Mouse (Mus musculus) retina, postnatal 1 day (tissue): ENCODE results near the gene Hsdl2.
"Not testable (repeated sequence)": the region's sequence is repeated elsewhere in the genome, so short reads cannot be mapped to it uniquely, and the experiment has no call there.

ENCODE experiments used
- DNase-seq: peaks from one replicate; pipeline ENCODE4 v3.0.0-alpha.2; 2012

Hsdl2 gene

GRCm38 (mm10) chr4:59581314-59582185, at the start of gene Hsdl2:
Hsdl2 (plus strand) TSS chr4:59581563.
- DNase-seq, result peak; percentile 99

DNA sequence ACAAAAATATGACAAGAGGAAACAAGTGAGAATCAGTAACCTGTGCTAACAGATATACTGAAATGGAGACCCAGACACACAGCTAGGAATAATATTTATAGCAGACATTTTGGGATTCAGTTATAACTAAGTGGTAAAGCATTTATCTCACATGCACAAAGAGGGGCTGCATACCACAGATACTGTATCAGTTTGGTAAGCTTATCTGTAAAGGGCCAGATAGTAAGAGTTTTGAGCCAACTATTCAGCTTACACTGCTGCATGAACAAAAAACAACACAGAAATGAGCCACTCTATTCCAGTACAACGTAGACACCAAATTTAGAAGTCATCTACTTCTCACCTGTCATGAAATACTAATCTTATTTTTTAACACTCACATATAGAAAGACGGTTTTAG, 48.1 kb upstream of the Hsdl2 start:
- no peak for DNase-seq

DNA sequence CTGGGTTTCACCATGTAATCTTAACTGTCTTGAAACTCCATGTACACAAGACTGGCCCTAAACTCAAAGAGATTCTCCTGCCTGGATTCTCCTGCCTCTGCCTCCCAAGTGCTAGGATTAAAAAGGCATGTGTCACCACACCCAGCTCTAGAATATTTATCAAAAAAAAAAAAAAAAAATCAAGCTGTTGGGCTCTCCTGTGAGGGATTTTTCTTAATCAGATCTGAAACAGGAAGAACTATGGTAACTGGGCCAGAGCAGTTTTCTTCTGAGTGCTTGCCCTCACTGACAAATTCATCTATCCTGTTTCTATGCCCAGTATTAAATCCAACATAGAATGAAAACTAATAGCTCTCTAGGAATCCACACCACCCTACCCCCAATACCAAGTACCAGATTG, 45.7 kb upstream of the Hsdl2 start:
- no peak for DNase-seq

- DNase-seq, result no peak
Measured at GRCm38 (mm10) chr4:59536281-59536680, 45.1 kb upstream of the Hsdl2 start.

DNA sequence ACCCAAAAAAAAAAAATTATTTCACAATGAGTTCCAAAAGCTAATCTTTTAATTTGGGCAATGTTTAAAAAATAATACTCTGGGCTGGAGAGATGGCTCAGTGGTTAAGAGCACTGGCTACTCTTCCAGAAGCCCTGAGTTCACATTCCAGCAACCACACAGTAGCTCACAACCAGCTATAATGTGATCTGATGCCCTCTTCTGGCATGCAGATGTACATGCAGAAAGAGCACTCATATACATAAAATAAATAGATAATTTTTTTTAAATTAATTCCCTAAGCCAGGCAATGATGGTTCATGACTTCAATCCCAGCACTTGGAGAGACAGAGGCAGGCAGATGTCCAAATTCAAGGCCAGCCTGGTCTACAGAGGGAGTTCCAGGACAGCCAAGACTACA, 38.4 kb upstream of the Hsdl2 start:
- DNase-seq, result no peak

DNA sequence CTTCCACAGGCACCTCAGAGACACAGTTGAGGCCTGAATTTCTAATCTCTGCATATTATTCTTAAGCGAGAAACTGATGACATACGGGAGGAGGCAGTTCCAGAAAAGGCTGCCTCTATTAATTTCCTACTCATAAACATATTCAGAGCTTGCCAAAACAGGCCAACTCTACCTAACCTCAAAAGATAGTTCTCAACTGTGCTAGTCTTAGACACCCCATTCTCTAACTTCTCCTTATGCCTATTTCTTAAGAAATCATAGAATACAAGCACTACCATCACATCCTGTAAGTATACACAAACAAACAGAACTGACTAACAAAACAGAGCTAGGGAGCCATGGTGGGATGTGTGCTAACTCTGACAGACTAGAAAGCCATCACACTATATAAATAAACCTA, 36.7 kb upstream of the Hsdl2 start:
- no peak for DNase-seq

DNA sequence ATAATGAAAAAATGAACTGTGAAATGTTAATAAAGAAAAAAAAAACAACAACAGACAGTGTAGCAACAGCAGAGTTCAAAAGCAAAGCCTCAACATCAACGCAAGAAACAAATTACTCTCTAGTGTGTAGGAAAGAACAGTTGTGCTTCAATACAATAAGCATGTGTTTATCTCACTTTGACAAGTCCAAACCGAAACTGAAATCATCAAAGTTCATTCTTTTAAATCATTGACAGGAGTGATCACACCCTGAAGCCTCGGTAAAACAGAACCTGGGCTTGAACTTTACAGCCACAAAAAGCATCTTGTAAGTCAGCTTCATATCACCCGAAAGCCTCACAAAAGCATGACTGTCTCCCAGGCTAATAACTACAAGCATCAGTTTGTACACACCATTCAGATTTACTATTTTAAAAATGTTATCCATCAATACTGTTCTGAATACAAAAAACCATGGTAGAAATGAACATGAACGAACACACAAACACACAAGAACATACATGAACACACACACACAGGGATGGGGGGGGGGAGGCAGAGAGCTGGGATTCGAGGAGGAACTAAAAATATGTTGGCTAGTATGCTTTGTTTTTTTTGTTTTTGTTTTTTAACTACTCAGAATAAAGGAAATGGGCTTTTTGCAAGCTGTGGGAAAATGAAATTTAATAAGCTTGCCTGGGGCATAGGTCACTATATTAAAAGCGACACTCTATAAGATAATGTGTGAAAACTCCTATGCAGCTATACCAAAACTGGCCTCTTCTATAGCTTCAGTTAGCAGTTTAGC, 34.9 kb upstream of the Hsdl2 start:
- no peak for DNase-seq

DNA sequence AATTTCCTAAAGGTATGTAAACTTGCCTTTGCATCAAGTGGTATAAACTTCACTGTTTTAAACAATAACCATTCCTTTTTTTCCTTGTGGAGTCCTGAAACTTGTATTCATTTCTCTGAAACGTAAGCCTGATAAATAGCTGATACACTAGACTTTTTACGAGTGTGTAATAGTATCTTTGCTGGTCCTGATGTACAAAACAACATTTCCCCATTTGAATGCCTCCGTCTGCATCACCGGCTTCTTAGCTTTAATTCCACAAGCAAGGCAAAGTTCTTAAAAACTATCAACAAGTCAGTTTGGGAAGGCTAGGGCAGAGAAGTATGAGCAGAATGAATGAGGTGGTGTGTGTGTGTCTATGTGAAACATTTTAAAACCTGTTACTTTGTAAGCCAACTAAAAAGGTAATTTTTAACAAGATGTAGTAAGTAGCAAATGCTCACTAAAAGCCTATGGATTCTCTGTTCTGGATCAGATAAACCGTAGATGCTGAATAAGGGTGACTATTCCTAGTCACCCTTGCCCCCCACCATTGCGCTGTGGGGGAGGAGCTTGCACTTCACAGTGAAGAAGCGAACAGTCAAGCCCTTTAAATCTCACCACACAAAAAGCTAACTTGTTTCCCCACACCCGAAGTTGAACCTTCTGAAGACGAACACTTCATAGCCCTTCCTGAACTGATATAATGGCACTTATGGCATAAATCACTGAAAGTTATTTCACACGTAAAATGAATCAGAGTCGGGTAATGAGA, 34.0 kb upstream of the Hsdl2 start:
- DNase-seq, result peak; percentile 35

DNA sequence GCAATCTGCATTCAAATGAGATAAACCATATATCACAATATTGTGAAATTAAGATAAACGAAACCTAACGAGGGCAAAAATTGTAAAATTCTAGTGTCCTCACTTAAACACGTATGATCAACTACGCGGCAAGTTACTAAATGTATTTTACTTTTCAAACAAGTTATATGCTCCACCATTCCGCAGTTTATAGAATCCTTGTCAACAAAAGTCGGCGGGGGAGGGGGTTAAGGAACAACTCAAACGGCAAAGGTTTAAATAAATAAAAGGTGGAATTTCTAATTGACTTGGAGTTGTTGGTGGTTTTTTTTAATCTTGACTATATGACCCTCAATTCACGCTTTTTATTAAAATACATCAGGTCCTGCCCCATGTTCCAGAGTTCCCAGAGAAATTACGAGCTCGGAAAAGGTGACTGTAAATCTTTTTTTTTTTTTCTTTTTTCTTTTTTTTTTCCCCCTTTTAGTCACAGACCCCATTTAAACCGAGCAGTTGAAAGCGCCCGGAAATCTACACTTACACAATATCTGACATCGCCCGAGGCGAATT, 33.3 kb upstream of the Hsdl2 start:
- DNase-seq, result no peak

- no peak for DNase-seq
Measured at GRCm38 (mm10) chr4:59548560-59549174, 32.7 kb upstream of the Hsdl2 start.

- peak; percentile 96 for DNase-seq
Measured at GRCm38 (mm10) chr4:59549175-59549976, 32.0 kb upstream of the Hsdl2 start, which contains the start of gene Ptbp3. Ptbp3 (minus strand) TSS chr4:59549364.

DNA sequence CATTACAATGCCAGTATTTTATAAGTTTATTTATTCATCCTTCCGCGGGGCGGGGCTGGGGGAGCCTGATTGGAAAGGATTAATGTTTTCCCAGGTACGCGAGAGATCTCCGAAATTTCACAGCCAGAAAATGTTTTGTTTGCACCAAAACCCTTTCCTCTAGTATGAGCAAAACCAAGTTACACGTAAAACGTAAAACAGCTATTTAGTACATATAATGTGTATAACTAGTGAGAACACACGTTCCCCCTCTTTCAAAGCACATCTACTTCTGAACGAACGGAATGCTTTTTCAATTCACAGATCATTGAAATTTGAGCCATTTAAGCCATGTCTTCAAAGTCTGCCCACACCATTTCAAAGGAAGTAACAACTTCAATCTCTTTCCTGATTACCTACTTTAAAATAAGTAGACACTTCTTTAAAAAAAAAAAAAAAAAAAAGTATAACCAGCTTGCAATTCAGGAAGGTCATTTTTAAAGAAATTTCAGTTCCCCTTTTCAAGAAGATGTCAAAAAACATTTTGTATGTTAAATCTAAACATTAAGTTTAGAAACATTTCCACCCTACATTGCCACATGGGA, 31.3 kb upstream of the Hsdl2 start:
- DNase-seq, result no peak

DNA sequence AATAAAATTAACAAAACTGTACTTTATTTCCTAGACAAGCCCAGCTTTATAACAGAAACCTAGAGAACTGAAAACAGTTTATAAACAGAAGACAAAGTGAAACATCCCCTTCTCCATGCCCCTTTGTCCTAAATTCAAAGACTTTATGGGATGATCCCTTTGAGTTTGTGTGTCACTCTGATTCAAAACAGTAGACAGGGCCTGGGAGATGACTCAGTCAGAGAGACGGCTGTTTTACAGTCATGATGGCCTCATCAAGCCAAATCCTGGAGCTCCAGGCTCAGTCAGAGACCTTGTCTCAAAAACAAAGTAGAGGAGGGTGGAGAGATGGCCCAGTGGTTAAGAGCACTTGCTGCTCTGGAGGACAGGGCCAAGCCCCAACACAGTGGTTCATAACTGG, 29.5 kb upstream of the Hsdl2 start:
- DNase-seq, result no peak

DNA sequence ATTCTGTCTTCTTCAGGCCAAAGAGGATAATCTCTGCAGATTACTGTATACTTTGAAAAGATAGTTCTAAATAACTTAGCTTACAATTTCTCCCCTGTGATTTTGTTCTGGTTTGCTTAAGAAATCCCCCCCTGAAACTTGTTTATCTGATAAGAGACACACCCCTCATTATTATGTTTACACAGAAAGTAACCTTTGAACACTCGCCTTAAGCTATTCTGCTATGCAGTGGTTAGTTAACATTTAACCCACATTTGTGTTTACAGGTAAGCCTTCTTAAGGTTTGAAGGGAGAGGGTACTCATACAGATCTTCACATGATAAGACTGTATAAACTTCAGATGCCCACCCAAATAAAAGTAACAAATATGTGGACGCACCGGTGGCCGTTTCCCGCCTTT, 28.5 kb upstream of the Hsdl2 start:
- no peak for DNase-seq

DNA sequence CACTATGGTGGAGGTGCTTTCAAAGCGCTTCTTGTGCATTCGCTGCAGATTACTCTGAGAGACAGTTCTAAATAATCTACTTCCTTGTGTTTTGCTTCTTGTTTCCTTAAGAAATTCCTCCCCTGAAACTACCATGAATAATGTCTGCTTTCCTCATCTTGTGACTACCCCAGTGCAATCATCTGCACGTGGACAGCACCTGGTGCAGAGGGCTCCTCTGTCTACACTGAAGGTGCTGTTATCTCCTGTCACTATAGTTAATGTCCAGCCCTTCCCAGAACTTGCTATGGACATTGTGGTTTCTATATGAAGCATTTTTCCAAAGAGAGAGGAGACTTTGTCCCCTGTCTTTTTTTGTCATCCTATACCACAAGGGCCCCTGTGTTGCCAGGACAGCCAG, 27.8 kb upstream of the Hsdl2 start:
- no peak for DNase-seq

DNA sequence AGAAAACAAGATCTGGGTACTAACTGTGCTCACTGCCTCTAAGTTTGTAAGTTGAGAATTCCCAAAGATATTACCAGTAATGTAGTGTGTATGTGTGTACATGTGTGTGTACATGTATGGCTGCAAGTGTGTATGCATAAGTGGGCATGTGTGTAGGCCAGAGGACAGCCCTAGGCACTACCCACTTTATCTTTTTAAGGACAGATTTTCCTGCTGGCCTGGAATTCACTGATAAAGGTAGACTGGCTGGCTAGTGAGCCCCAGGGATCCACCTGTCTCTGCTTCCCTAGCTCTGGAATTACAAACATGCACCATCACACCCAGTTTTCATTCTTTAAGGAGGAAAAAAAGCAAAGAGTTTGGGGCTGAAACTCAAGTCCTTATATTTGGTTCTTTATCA, 26.2 kb upstream of the Hsdl2 start:
- DNase-seq, result no peak

DNA sequence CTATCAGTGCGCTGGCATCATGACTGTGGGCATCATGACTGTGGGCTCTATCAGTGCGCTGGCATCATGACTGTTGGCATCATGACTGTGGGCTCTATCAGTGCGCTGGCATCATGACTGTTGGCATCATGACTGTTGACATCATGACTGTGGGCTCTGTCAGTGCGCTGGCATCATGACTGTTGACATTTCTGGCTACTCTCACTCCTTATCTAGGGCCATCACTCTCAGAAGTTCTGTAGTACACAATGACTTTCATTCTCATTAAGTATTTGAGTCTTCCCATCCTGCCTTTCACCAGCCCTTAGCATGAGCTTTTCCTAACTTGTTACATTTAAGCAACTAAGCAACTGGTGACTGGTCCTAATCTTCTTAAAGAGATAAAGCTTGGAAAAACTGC, 24.0 kb upstream of the Hsdl2 start:
- not testable (repeated sequence) for DNase-seq

DNA sequence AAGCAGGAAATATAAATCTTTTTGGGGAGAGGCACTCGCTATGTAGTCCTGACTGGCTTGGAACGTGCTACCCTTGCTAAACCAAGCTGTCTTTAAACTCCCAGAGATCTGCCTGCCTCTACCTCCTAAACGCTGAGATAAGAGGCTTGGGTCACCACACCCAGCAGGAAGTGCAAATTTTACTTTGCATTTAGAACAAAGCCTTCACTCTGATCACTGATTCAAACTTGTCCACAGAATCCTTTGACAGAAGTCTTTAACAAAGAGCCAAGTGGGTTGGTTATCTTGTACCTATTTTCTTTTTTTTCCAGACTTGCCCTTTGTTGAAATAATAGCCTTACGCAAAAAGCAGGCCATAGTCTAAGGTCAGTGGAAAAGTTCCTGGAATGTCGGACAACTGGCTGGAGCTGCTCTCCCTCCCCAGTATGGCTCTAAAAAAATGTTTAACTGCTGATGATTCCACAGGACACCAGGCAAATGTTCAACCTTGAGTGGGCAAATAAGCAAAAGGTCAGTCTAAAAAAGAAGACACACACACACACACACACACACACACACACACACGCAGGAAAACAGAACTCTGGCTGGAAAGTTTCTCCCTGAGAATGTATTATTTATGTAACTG, 23.2 kb upstream of the Hsdl2 start:
- DNase-seq, result no peak

DNA sequence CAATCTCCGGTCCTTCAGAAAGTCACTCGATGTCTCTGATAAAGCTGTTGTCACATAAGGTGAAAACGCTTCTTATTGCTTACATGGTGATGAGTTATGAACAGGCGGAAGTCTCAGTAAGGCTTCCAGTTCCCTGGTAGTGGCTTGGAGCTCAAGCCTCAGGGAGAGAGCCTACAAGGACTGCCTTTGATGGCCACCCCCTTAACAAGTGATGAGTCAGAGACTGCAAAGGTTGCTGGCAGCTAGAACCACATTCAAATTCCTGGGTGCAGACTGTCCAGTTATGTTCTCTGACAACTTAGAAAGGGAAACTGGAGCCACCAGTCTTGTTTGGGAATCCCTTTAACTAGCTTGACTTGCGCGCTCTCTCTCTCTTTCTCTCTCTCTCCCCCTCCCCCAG, 21.2 kb upstream of the Hsdl2 start:
- DNase-seq, result no peak

- DNase-seq, result no peak
Measured at GRCm38 (mm10) chr4:59564128-59564527, 17.2 kb upstream of the Hsdl2 start.
